Mouse (Mus musculus): ENCODE results near the gene Calu. TPM values are rescaled to one million over a fixed set of nuclear protein-coding genes. Genes with fewer than 3 reads are reported as not detected.

The Calu gene
- polyA plus RNA-seq (2012; ENCODE audit: low replicate concordance) = 1.6 and 8.3 TPM in 2 replicates

GRCm38 (mm10) chr6:29347665-29348370 lies at the start of gene Calu:
TSS of gene Calu (plus strand) at chr6:29348069.

GRCm38 (mm10) chr6:29318879-29319278 lies 29.0 kb upstream of the Calu start, which contains the start of gene Fam71f1:
TSS of gene Fam71f1 (plus strand) at chr6:29319140.

GRCm38 (mm10) chr6:29388052-29388518 lies 40.2 kb downstream of the Calu start, which contains the start of gene Opn1sw:
TSS of gene Opn1sw (minus strand) at chr6:29388468.

DNA sequence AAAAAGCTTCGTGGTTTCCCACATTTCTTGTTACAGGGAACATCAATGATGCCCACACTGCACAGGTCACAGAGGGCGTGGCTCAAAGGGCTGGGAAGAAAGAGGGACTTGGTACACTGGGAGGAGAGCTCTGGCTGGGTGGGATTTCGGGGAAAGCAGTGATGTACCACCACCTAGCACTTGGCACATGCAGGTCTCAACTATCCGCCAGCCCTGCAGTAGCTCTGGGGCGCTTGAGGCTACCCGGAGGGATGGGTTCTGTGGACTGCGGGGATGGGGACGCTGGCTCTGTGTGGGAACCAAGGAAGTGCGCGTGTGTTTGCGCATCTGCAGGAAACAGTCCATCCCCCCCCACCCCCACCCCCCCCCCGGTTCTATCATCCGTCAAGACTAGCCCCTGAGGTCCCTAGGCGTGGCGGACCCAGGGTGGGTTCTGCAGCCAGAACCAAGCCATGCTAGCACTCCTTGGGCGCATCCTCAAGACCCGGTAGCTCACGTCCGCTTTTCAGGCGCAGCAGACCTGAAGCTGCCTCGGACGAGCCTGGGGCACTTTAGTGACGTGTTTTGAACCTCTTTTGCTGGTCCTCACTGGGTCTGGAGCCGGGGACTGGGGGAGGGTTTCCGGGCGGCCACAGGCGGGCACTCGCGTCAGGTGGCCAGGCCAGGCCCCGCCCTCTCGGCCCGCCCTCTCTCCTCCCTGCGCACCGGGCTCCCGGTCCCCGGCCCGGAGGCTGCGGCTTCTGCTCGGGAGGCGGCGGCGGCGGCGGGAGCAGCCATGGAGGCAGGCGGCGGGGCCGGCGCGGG lies 48.2 kb downstream of the Calu start, which contains the start of gene Ccdc136:
TSS of gene Ccdc136 (plus strand) at position 400 of the 804 bp plus-strand sequence.

Other genes starting within 250 kb of the Calu start
- gene Rbm28, start 183.1 kb upstream of the Calu start, polyA plus RNA-seq (2012; ENCODE audit: low replicate concordance) = 10.2 and 11.2 TPM in 2 replicates
- 0.07 TPM in 1 of 2 replicates, not detected in the other for gene Prrt4, start 168.5 kb upstream of the Calu start, polyA plus RNA-seq (2012; ENCODE audit: low replicate concordance)
- gene Impdh1, start 131.7 kb upstream of the Calu start, polyA plus RNA-seq (2012; ENCODE audit: low replicate concordance) = 136 and 211 TPM in 2 replicates
- gene Hilpda, start 75.6 kb upstream of the Calu start, polyA plus RNA-seq (2012; ENCODE audit: low replicate concordance) = 23.3 and 31.5 TPM in 2 replicates
- 0.30 TPM in 1 of 2 replicates, not detected in the other for gene Fam71f2, start 68.5 kb upstream of the Calu start, polyA plus RNA-seq (2012; ENCODE audit: low replicate concordance)
- not detected in 2 replicates for gene Fam71f1, start 28.9 kb upstream of the Calu start, polyA plus RNA-seq (2012; ENCODE audit: low replicate concordance)
- not detected in 2 replicates for gene Opn1sw, start 40.4 kb downstream of the Calu start, polyA plus RNA-seq (2012; ENCODE audit: low replicate concordance)
- not detected in 2 replicates for gene Ccdc136, start 48.2 kb downstream of the Calu start, polyA plus RNA-seq (2012; ENCODE audit: low replicate concordance)
- not detected in 2 replicates for gene Flnc, start 85.2 kb downstream of the Calu start, polyA plus RNA-seq (2012; ENCODE audit: low replicate concordance)
- gene Atp6v1f, start 119.6 kb downstream of the Calu start, polyA plus RNA-seq (2012; ENCODE audit: low replicate concordance) = 40.7 and 175 TPM in 2 replicates
- not detected in 2 replicates for gene Atp6v1fnb, start 123.4 kb downstream of the Calu start, polyA plus RNA-seq (2012; ENCODE audit: low replicate concordance)
- gene Kcp, start 159.9 kb downstream of the Calu start, polyA plus RNA-seq (2012; ENCODE audit: low replicate concordance) = 0.56 and 1.5 TPM in 2 replicates
- 30.4 and 53.8 TPM in 2 replicates for gene Irf5, start 178.6 kb downstream of the Calu start, polyA plus RNA-seq (2012; ENCODE audit: low replicate concordance)